Comparison of ENCODE assay signal across 25 mouse cellular contexts in genomic region chr2:118102169-118102568, GRCm38 (mm10). TPM values are rescaled to one million over a fixed set of nuclear protein-coding genes. Genes with fewer than 3 reads are reported as not detected.
DNase-seq lines count a peak whose midpoint lies in the region; ATAC-seq and TF ChIP-seq lines count a peak whose summit lies in the region.
"Had no signal": no experiment of that assay in that cellular context is flagged by ENCODE, and none has a peak within 500 bp of the region (broad histone marks: within the 10 kb centered on the region; RNA-seq: fewer than 3 reads in every experiment).

No protein-coding gene starts in this region.

- no peak for TF ChIP-seq CTCF in liver, postnatal 0 days (IDR thresholded peaks at IDR 0.05; ENCODE audit: low read depth)

- no peak for TF ChIP-seq EP300 in liver, postnatal 0 days (IDR thresholded peaks at IDR 0.05; ENCODE audit: low read depth)

- H3K4me3 ChIP-seq in limb, embryonic 14.5 days (replicated peaks; ENCODE audit: low read length), result no peak overlapping the region
- no peak overlapping the region for H3K4me3 ChIP-seq in limb, embryonic 10.5 days
- no peak overlapping the region for H3K4me3 ChIP-seq in liver, postnatal 0 days (ENCODE audit: low read depth, low read length)
- H3K4me3 ChIP-seq: embryonic facial prominence, embryonic 10.5 days; embryonic facial prominence, embryonic 13.5 days; forebrain, embryonic 10.5 days; forebrain, embryonic 13.5 days; gastrocnemius, adult 2 months; heart, adult 2 months; hindbrain, embryonic 12.5 days; hindbrain, embryonic 15.5 days had no signal

- no peaks in the 10 kb centered on the region for H3K9me3 ChIP-seq in limb, embryonic 14.5 days (ENCODE audit: control insufficient read depth, low read length)
- no peaks in the 10 kb centered on the region for H3K9me3 ChIP-seq in limb, embryonic 10.5 days (replicated peaks)
- no peaks in the 10 kb centered on the region for H3K9me3 ChIP-seq in liver, postnatal 0 days (ENCODE audit: low read length)
- H3K9me3 ChIP-seq: embryonic facial prominence, embryonic 10.5 days; embryonic facial prominence, embryonic 13.5 days; forebrain, embryonic 10.5 days; forebrain, embryonic 13.5 days; hindbrain, embryonic 12.5 days; hindbrain, embryonic 15.5 days had no signal

- H3K27me3 ChIP-seq in limb, embryonic 14.5 days (ENCODE audit: control insufficient read depth, insufficient read depth, low read length), result no peaks in the 10 kb centered on the region
- H3K27me3 ChIP-seq in limb, embryonic 10.5 days (ENCODE audit: low read depth, poor library complexity, severe bottlenecking), result no peaks in the 10 kb centered on the region
- no peaks in the 10 kb centered on the region for H3K27me3 ChIP-seq in liver, postnatal 0 days (ENCODE audit: insufficient read depth, low read length)
- H3K27me3 ChIP-seq: embryonic facial prominence, embryonic 13.5 days; forebrain, embryonic 13.5 days; hindbrain, embryonic 12.5 days; hindbrain, embryonic 15.5 days had no signal

- WGBS in limb, embryonic 14.5 days, result 45% methylated on average over 4 of the region's 4 CpGs
- 80% methylated on average over 4 of the region's 4 CpGs for WGBS in limb, embryonic 10.5 days
- 59% methylated on average over 4 of the region's 4 CpGs for WGBS in liver, postnatal 0 days (ENCODE audit: insufficient replicate concordance)

- TF ChIP-seq POLR2A in limb, embryonic 14.5 days (IDR thresholded peaks at IDR 0.05; ENCODE audit: borderline replicate concordance, extremely low read depth, insufficient read depth, insufficient read length), result no peak

- no peak overlapping the region for H3K9ac ChIP-seq in limb, embryonic 14.5 days (ENCODE audit: low read depth, low read length, severe bottlenecking)
- H3K9ac ChIP-seq in liver, postnatal 0 days (replicated peaks), result no peak overlapping the region
- H3K9ac ChIP-seq: embryonic facial prominence, embryonic 13.5 days; forebrain, embryonic 13.5 days; hindbrain, embryonic 12.5 days; hindbrain, embryonic 15.5 days had no signal

- H3K4me1 ChIP-seq in limb, embryonic 14.5 days (ENCODE audit: control insufficient read depth, insufficient read depth, low read length), result peaks cover 12% of the 10 kb centered on the region
- peaks cover 10% of the 10 kb centered on the region; the same call in 1 of the 2 replicates for H3K4me1 ChIP-seq in limb, embryonic 10.5 days
- H3K4me1 ChIP-seq in liver, postnatal 0 days (ENCODE audit: insufficient read depth), result no peaks in the 10 kb centered on the region
- H3K4me1 ChIP-seq: embryonic facial prominence, embryonic 10.5 days; forebrain, embryonic 13.5 days; hindbrain, embryonic 12.5 days; hindbrain, embryonic 15.5 days had no signal

- ATAC-seq in limb, embryonic 14.5 days (ENCODE audit: low FRiP score, low read depth), result 0 out of 2 replicates have a peak, but pooled peaks have one; percentile 12
- peak; percentile 45 for ATAC-seq in megakaryocyte, adult 5-6 weeks (ENCODE audit: poor library complexity, severe bottlenecking)
- ATAC-seq in liver, postnatal 0 days, result no peak
- ATAC-seq: forebrain, embryonic 13.5 days; forebrain, embryonic 16.5 days had no signal

- no peak for DNase-seq in limb, embryonic 14.5 days (ENCODE audit: low spot score)
- no peak for DNase-seq in limb, embryonic 10.5 days (ENCODE audit: low spot score)
- peak; percentile 57 for DNase-seq in NIH3T3 (ENCODE audit: low read depth)
- no peak for DNase-seq in liver, postnatal 0 days
- DNase-seq in layer of hippocampus, adult 11-12 months (ENCODE audit: low spot score), result no peak
- DNase-seq in layer of hippocampus, postnatal 14 days (ENCODE audit: low spot score in 2 of 2), result no peak
- DNase-seq: adrenal gland, adult 2 months; adrenal gland, postnatal 14 days; cerebellum, adult 11-12 months; cerebellum, adult 8-10 months; cerebellum, postnatal 10 days; cerebellum, postnatal 36 days; embryo, embryonic 11 days; gastrocnemius, adult 2 months; gastrocnemius, postnatal 14 days; heart, adult 2 months had no signal

- H3K36me3 ChIP-seq in limb, embryonic 14.5 days (ENCODE audit: control insufficient read depth, insufficient read depth, low read length), result no peaks in the 10 kb centered on the region
- H3K36me3 ChIP-seq in limb, embryonic 10.5 days, result no peaks in the 10 kb centered on the region
- no peaks in the 10 kb centered on the region for H3K36me3 ChIP-seq in liver, postnatal 0 days (replicated peaks; ENCODE audit: insufficient read depth, low read length)
- H3K36me3 ChIP-seq: embryonic facial prominence, embryonic 10.5 days; embryonic facial prominence, embryonic 13.5 days; forebrain, embryonic 10.5 days; hindbrain, embryonic 12.5 days; hindbrain, embryonic 15.5 days had no signal

- no peak overlapping the region for H3K27ac ChIP-seq in limb, embryonic 14.5 days (replicated peaks; ENCODE audit: low read depth, low read length)
- H3K27ac ChIP-seq in limb, embryonic 10.5 days, result no peak overlapping the region
- H3K27ac ChIP-seq in liver, postnatal 0 days (ENCODE audit: low read depth), result no peak overlapping the region
- H3K27ac ChIP-seq: embryonic facial prominence, embryonic 10.5 days; embryonic facial prominence, embryonic 13.5 days; forebrain, embryonic 10.5 days; forebrain, embryonic 13.5 days; gastrocnemius, adult 2 months; heart, adult 2 months; hindbrain, embryonic 12.5 days; hindbrain, embryonic 15.5 days had no signal

- no peak overlapping the region for H3K4me2 ChIP-seq in limb, embryonic 14.5 days (replicated peaks; ENCODE audit: low read depth, low read length, severe bottlenecking)
- H3K4me2 ChIP-seq in liver, postnatal 0 days (ENCODE audit: low read depth, low read length), result no peak overlapping the region
- H3K4me2 ChIP-seq: embryonic facial prominence, embryonic 13.5 days; forebrain, embryonic 13.5 days; heart, embryonic 11.5 days; hindbrain, embryonic 12.5 days; hindbrain, embryonic 15.5 days had no signal

RNA-seq across cellular contexts. Expression of gene Thbs1, which starts 9.5 kb away (rescaled TPM):
- polyA plus RNA-seq in limb, embryonic 14.5 days (2012; rRNA removed), result 86.2 and 103 TPM in 2 replicates
- 99.4 and 108 TPM in 2 replicates for polyA plus RNA-seq in limb, embryonic 14.5 days (2014; fragmentation: Nextera tagmentation; extraction: Ambion mirVana)
- polyA plus RNA-seq in limb, embryonic 10.5 days (2016; fragmentation: Nextera tagmentation; extraction: Ambion mirVana), result 13.2 and 22.8 TPM in 2 replicates
- 27.3 and 28.8 TPM in 2 replicates for total RNA-seq in megakaryocyte, adult 5-6 weeks (2015)
- total RNA-seq in megakaryocyte, adult 5-6 weeks (2017), result 32.7 and 37.6 TPM in 2 replicates
- 22.7 and 29.3 TPM in 2 replicates for polyA plus RNA-seq in liver, postnatal 0 days (2015; fragmentation: Nextera tagmentation; extraction: Ambion mirVana)
- total RNA-seq in layer of hippocampus, postnatal 14 days (2021), result 1 to 10 TPM; 3.3 to 4.2 TPM
